Mouse (Mus musculus) heart, postnatal 0 days (tissue): ENCODE results near the gene Washc2. TPM values are rescaled to one million over a fixed set of nuclear protein-coding genes. Genes with fewer than 3 reads are reported as not detected.

Experiments
- ATAC-seq: fragments of 200-750 bp; cut with Nextera tagmentation; 2 replicates; pipeline ENCODE4 v1.8.0; 2017; ENCODE audit warnings: low read depth, moderate number of reproducible peaks, moderate library complexity; ENCODE audit not compliant: insufficient read depth
- DNase-seq: peaks from one replicate; pipeline ENCODE4 v3.0.0-alpha.2; 2016; ENCODE audit warnings: low spot score
- H3K27ac ChIP-seq: fragments of 300-500 bp; sonication (generic); 2 replicates; pipeline ENCODE4 v1.5.1; 2014; ENCODE audit warnings: low read depth, mild to moderate bottlenecking
- H3K27me3 ChIP-seq: fragments of 300-500 bp; sonication (generic); 2 replicates; pipeline ENCODE4 v1.6.1; 2014; ENCODE audit warnings: low read length, mixed read lengths; ENCODE audit not compliant: control insufficient read depth, insufficient read depth
- H3K36me3 ChIP-seq: fragments of 300-500 bp; sonication (generic); replicated peaks from 2 replicates; pipeline ENCODE4 v1.6.1; 2014; ENCODE audit warnings: low read length, mixed read lengths; ENCODE audit not compliant: control insufficient read depth, insufficient read depth
- H3K4me1 ChIP-seq: fragments of 300-500 bp; sonication (generic); 2 replicates; pipeline ENCODE4 v1.6.1; 2014; ENCODE audit warnings: antibody characterized with exemption; ENCODE audit not compliant: control insufficient read depth, insufficient read depth
- H3K4me2 ChIP-seq: fragments of 300-500 bp; sonication (generic); 2 replicates; pipeline ENCODE4 v1.6.1; 2014; ENCODE audit warnings: low read depth, mild to moderate bottlenecking, low read length, moderate library complexity
- H3K4me3 ChIP-seq: fragments of 300-500 bp; sonication (generic); 2 replicates; pipeline ENCODE4 v1.5.1; 2014; ENCODE audit warnings: low read depth, low read length
- H3K9ac ChIP-seq: fragments of 300-500 bp; sonication (generic); replicated peaks from 2 replicates; pipeline ENCODE4 v1.6.1; 2014; ENCODE audit warnings: low read depth, low read length, mixed read lengths
- H3K9me3 ChIP-seq: fragments of 300-500 bp; sonication (generic); replicated peaks from 2 replicates; pipeline ENCODE4 v1.6.1; 2016; ENCODE audit warnings: low read length; ENCODE audit not compliant: control insufficient read depth
- CTCF ChIP-seq: IDR thresholded peaks from 2 replicates; pipeline ENCODE4 v1.5.1; 2016; ENCODE audit warnings: antibody characterized with exemption, control low read depth, low read depth
- EP300 ChIP-seq: IDR thresholded peaks from 2 replicates; pipeline ENCODE4 v1.6.1; 2016; ENCODE audit warnings: antibody characterized with exemption, low read depth
- WGBS: fragments of 180-500 bp; shearing (Covaris S2); extraction: QIAGEN DNeasy Blood & Tissue Kit; methylation state at CpG from one replicate; pipeline ENCODE4 v1.1.7; 2014; 5-methylcytosine and 5-hydroxymethylcytosine counted together
- polyA plus RNA-seq: library from polyadenylated mRNA; unstranded; fragments of >200 nt; fragmentation: Nextera tagmentation; extraction: Ambion mirVana; gene quantifications from 2 replicates; pipeline ENCODE4 v1.2.1, GENCODE M21; 2015
- total RNA-seq: library from RNA; depleted of rRNA; stranded (reverse); fragments of >200 nt; gene quantifications from 2 replicates; pipeline ENCODE4 v1.2.3, GENCODE M21; 2014; ENCODE audit warnings: low replicate concordance

Washc2 gene
- total and polyA plus RNA-seq, 2 experiments from 2014 or later, result 30.3 to 57.1 TPM

GRCm38 (mm10) chr6:116183509-116183908 lies 24.3 kb upstream of the Washc2 start:
- no peak for ATAC-seq
- H3K4me3 ChIP-seq, result no peak overlapping the region
- 93% methylated on average over 5 of the region's 5 CpGs for WGBS
- no peak overlapping the region for H3K27ac ChIP-seq
- no peak for DNase-seq
- no peak overlapping the region for H3K4me2 ChIP-seq
- H3K36me3 ChIP-seq, result peaks cover 9% of the 10 kb centered on the region; the same call in 1 of the 2 replicates
- no peaks in the 10 kb centered on the region for H3K4me1 ChIP-seq
- no peaks in the 10 kb centered on the region for H3K27me3 ChIP-seq
- no peak overlapping the region for H3K9ac ChIP-seq
- TF ChIP-seq CTCF, result no peak
- no peak for TF ChIP-seq EP300
- no peaks in the 10 kb centered on the region for H3K9me3 ChIP-seq

- ATAC-seq, result no peak
These were observed 21.4 kb upstream of the Washc2 start for GRCm38 (mm10) chr6:116186485-116186884.

GRCm38 (mm10) chr6:116189417-116189816 lies 18.4 kb upstream of the Washc2 start:
- Histone ChIP-seq H3K9ac (no peak overlapping the region), H3K27me3 (no peaks in the 10 kb centered on the region), H3K27ac (peak overlapping the region; percentile 25; the same call in 1 of the 2 replicates), H3K36me3 (0 out of 2 replicates have a peak, but pooled peaks cover 5% of the 10 kb centered on the region), H3K9me3 (no peaks in the 10 kb centered on the region), H3K4me2 (0 out of 2 replicates have a peak overlapping the region, but pooled peaks have one; percentile 9), H3K4me1 (peaks cover 3% of the 10 kb centered on the region; the same call in 1 of the 2 replicates), H3K4me3 (no peak overlapping the region)
- ATAC-seq, result no peak
- 32% methylated on average over 1 of the region's 1 CpGs for WGBS
- TF ChIP-seq CTCF (no peak), EP300 (no peak)
- peak; percentile 30 for DNase-seq

More at GRCm38 (mm10) chr6:116186485-116186884, 21.4 kb upstream of the Washc2 start:
- Histone ChIP-seq H3K27ac (no peak overlapping the region), H3K27me3 (no peaks in the 10 kb centered on the region), H3K36me3 (0 out of 2 replicates have a peak, but pooled peaks cover 5% of the 10 kb centered on the region), H3K4me3 (no peak overlapping the region), H3K4me2 (no peak overlapping the region), H3K9ac (no peak overlapping the region), H3K4me1 (no peaks in the 10 kb centered on the region; the same call in 1 of the 2 replicates), H3K9me3 (no peaks in the 10 kb centered on the region)
- no peak for DNase-seq
- TF ChIP-seq CTCF, result no peak
- no peak for TF ChIP-seq EP300
- WGBS, result 41% methylated on average over 2 of the region's 2 CpGs

- Histone ChIP-seq H3K4me2 (peak overlapping the region; percentile 80), H3K27me3 (no peaks in the 10 kb centered on the region), H3K27ac (peak overlapping the region; percentile 83), H3K4me3 (peak overlapping the region; percentile 90), H3K9me3 (no peaks in the 10 kb centered on the region), H3K9ac (peak overlapping the region; percentile 92), H3K4me1 (peaks cover 3% of the 10 kb centered on the region; the same call in 1 of the 2 replicates), H3K36me3 (no peaks in the 10 kb centered on the region)
- ATAC-seq (peak; percentile 77), DNase-seq (peak; percentile 42)
- TF ChIP-seq CTCF (no peak), EP300 (no peak)
- under 1% methylated on average over 48 of the region's 51 CpGs for WGBS
These were observed 15.0 kb upstream of the Washc2 start for GRCm38 (mm10) chr6:116192809-116193311.

GRCm38 (mm10) chr6:116193394-116194393 lies 14.1 kb upstream of the Washc2 start, which contains the start of gene Tmcc1:
Gene Tmcc1 (minus strand): TSS chr6:116193486.
- Histone ChIP-seq H3K36me3 (no peaks in the 10 kb centered on the region), H3K4me2 (peak within 1 kb of the TSS; percentile 80), H3K4me3 (peak within 1 kb of the TSS; percentile 90), H3K27me3 (no peaks in the 10 kb centered on the region), H3K9me3 (no peaks in the 10 kb centered on the region), H3K4me1 (peaks cover 3% of the 10 kb centered on the region; the same call in 1 of the 2 replicates), H3K27ac (peak within 1 kb of the TSS; percentile 83), H3K9ac (peak within 1 kb of the TSS; percentile 92)
- peak; percentile 95 for ATAC-seq
- peak; percentile 88 for DNase-seq
- TF ChIP-seq CTCF, result no peak
- no peak for TF ChIP-seq EP300
- WGBS, result 2% methylated on average over 59 of the region's 68 CpGs
